Mouse (Mus musculus): ENCODE measurements at regions not wholly inside any gene's neighbourhood (a gene's known extent, or its start where the extent isn't known, plus 50 kb on each side); places are given as distances from the start of the nearest gene placed in this dataset.
A peak's percentile ranks its signal among the peaks of the same experiment; 100 is the strongest.

DNA sequence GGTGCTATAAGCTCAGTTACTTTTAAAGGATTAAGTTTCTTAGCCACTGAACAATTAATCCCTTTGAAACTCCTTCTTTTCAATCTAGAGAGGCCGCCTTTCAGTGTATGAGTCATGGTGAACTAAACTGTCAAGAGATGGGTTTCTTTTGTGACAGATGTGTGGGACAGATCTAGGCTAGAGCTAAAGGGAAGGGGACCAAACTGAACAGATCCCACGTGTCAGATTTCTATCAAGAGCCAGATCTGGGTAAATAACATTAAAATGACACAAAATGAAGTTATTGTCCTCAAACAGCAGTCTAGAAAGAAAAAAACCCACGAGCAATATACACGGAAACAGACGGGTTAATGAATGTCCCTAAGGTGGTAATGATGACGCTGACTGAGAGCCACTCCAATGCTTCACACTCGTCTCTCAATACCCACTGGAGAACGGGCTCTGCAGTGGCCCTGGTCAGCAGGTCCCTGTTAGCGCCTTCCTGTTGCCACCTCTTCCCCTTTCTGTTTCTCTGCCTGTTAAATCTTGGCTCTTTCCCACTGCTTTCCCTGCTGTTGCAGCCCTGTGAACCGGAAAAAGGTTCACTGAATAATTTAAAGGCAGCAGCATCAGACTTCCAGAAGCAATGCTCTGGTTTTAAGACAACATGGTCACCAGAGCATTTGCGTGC, 52.7 kb upstream of the Rab3gap2 start:
- TF ChIP-seq CTCF (IDR thresholded peaks at IDR 0.05; ENCODE audit: extremely low read depth, insufficient read depth, low read length) (no peak), POLR2A (IDR thresholded peaks at IDR 0.05; ENCODE audit: extremely low read depth, insufficient read depth, low read length) (no peak)
- Histone ChIP-seq H3K4me1 (ENCODE audit: control insufficient read depth, insufficient read depth, low read length) (peaks cover 12% of the 10 kb centered on the region), H3K27ac (ENCODE audit: insufficient read depth, low read length) (no peak overlapping the region; the same call in 1 of the 2 replicates), H3K4me3 (ENCODE audit: insufficient read depth, low read length) (no peak overlapping the region)

DNA sequence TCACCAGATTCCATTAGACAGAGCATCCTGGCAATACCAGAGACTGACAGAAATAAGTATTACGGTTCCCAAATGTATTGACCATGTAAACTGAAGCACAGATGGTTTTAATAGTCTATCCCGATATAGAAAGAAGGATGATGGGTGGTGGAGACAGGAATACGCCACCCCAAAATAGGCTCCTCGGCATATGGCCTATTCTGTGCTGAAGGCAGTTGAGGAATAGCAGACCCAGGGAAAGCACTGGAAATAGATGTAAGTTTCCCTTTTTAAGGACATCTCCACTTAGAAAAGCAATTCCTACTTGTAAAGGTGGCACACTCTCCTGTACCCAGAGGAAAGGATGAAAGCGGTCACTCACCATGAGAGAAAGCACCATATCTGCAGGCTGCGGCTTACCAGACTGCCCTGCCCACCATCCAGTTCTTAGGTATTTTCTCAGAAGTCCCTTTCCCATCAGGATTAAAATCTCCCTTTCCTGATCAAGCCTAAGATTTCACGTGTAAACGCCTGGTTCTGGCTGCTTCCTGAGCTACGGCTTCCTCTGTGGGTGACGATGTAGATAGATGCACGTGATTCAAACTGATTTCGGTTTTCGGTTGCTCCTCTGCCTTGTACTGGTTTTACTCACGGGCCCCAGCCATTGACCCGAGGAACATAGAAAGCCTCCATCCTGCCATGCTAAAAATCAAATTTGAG, 53.3 kb upstream of the Rab3gap2 start:
- H3K4me1 ChIP-seq (ENCODE audit: control insufficient read depth, insufficient read depth, low read length): peaks cover 12% of the 10 kb centered on the region
- peak overlapping the region; percentile 39 for H3K27ac ChIP-seq (ENCODE audit: insufficient read depth, low read length)
- no peak overlapping the region for H3K4me3 ChIP-seq (ENCODE audit: insufficient read depth, low read length)
- TF ChIP-seq CTCF (IDR thresholded peaks at IDR 0.05; ENCODE audit: extremely low read depth, insufficient read depth, low read length) (no peak), POLR2A (IDR thresholded peaks at IDR 0.05; ENCODE audit: extremely low read depth, insufficient read depth, low read length) (no peak)

DNA sequence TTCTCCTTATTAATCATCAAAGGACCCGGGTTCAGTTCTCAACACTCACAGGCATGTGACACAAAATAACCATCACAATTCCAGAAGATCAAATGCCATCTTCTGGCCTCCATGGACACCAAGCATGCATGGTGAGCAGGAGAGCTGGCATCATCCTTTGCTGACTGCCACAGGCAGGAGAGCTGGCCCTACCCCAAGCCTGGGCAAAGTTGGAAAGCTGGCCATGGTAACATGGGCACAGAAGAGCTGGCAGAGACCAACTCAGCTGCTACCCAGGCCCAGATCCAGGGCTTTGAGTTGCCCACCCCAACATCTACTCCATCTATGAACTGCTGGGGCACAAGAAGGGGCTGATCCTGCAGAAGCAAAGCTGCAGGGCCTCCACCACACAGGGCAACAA, 59.1 kb upstream of the Rab3gap2 start:
- TF ChIP-seq CTCF (IDR thresholded peaks at IDR 0.05; ENCODE audit: extremely low read depth, insufficient read depth, low read length): no peak
- no peak for TF ChIP-seq POLR2A (IDR thresholded peaks at IDR 0.05; ENCODE audit: extremely low read depth, insufficient read depth, low read length)
- Histone ChIP-seq H3K4me1 (ENCODE audit: control insufficient read depth, insufficient read depth, low read length) (0 out of 2 replicates have a peak, but pooled peaks cover 2% of the 10 kb centered on the region), H3K27ac (ENCODE audit: insufficient read depth, low read length) (no peak overlapping the region), H3K4me3 (ENCODE audit: insufficient read depth, low read length) (no peak overlapping the region)

DNA sequence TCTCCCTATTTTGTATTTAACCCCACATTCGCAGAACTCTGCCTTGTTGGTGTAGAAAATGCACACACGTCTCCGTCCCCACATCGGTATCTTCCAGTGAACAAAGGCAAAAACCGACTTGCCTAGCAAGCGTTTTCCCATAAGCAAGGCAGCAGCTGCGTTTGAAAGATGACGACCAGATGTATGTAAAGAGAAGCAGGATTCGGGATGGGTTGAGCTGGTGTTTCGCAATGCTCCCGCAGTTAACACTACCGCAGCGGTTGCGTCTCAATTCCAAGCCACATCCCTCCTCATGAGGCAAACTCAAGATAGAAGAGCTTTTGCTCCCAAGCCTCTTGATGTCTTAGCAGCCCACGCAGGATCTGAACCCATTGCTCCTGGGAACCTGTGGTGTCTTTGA, 59.9 kb upstream of the Rab3gap2 start:
- TF ChIP-seq POLR2A (IDR thresholded peaks at IDR 0.05; ENCODE audit: extremely low read depth, insufficient read depth, low read length): no peak
- TF ChIP-seq CTCF (IDR thresholded peaks at IDR 0.05; ENCODE audit: extremely low read depth, insufficient read depth, low read length): no peak
- Histone ChIP-seq H3K4me1 (ENCODE audit: control insufficient read depth, insufficient read depth, low read length) (no peaks in the 10 kb centered on the region), H3K4me3 (ENCODE audit: insufficient read depth, low read length) (no peak overlapping the region), H3K27ac (ENCODE audit: insufficient read depth, low read length) (no peak overlapping the region)

DNA sequence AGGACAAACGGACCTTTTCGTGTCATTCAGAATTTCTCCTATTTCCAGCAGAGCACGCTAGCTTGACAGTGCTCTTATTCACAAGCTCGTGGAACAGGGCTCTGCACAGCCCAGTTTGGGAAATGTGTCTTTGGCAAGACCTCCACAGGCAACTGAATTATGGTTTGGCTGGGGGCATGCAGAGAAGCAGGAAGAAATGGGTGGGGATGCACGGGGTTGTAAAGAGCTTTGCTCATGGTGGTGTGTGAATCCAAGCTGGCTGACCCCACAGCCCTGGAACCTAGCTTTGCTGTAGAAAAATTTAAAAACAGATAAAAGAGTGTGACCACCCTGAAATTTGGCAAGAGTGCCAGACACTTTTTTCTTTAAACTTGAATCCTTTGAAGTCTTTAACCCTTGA, 63.6 kb upstream of the Rab3gap2 start:
- Histone ChIP-seq H3K27ac (ENCODE audit: insufficient read depth, low read length) (no peak overlapping the region), H3K4me1 (ENCODE audit: control insufficient read depth, insufficient read depth, low read length) (no peaks in the 10 kb centered on the region), H3K4me3 (ENCODE audit: insufficient read depth, low read length) (no peak overlapping the region)
- TF ChIP-seq POLR2A (IDR thresholded peaks at IDR 0.05; ENCODE audit: extremely low read depth, insufficient read depth, low read length) (no peak), CTCF (IDR thresholded peaks at IDR 0.05; ENCODE audit: extremely low read depth, insufficient read depth, low read length) (no peak)

DNA sequence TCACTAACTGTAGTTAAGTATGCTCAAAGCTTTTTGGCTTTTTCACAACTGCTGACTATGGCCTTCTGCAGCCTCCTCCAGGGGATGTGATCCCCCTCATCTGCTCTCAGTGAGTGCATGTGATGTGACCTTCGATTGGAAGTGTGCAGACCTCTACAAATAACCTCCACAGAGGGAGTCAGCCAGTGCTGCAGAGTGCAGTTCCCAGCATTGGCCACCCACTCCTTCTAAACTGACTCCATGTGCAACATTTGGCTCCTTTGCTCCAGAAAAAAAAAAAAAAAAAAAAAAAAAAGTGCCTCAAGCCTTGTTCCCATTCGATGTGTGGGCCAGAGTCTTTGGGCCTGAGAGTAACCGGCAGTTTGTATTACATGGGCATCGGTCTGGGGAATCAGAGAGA, 75.7 kb upstream of the Rab3gap2 start:
- no peak overlapping the region for H3K4me3 ChIP-seq (ENCODE audit: insufficient read depth, low read length)
- TF ChIP-seq CTCF (IDR thresholded peaks at IDR 0.05; ENCODE audit: extremely low read depth, insufficient read depth, low read length): no peak
- TF ChIP-seq POLR2A (IDR thresholded peaks at IDR 0.05; ENCODE audit: extremely low read depth, insufficient read depth, low read length): no peak
- no peak overlapping the region for H3K27ac ChIP-seq (ENCODE audit: insufficient read depth, low read length)
- H3K4me1 ChIP-seq (ENCODE audit: control insufficient read depth, insufficient read depth, low read length): no peaks in the 10 kb centered on the region

DNA sequence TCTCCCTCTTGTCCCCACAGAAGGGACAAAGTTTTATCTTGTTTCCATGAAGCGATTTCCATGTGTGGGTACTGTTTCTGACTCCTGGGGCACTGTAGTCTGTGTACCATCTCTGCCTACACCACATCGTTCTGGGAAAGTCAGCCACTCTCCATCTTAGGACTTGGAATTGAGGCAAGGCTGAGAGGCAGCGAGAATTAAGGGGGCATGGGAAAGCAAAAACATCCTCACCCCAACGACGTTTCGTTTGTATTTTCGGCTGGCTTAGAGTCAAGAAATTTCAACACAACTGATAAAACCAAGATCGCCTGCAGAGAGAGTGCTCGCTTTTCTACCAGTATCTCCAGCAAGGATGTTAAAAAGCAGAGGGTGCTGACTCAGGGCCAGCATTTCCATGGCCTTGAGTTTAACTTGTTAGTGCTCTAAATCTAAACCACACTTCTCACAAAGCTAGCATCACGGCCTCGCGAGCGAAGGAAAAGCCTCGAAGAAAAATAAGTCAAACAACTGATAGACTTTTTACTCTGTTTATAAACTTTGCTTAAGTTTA, 78.1 kb upstream of the Rab3gap2 start:
- H3K4me1 ChIP-seq (ENCODE audit: control insufficient read depth, insufficient read depth, low read length): no peaks in the 10 kb centered on the region
- no peak overlapping the region for H3K27ac ChIP-seq (ENCODE audit: insufficient read depth, low read length)
- H3K4me3 ChIP-seq (ENCODE audit: insufficient read depth, low read length): no peak overlapping the region
- TF ChIP-seq CTCF (IDR thresholded peaks at IDR 0.05; ENCODE audit: extremely low read depth, insufficient read depth, low read length): no peak
- TF ChIP-seq POLR2A (IDR thresholded peaks at IDR 0.05; ENCODE audit: extremely low read depth, insufficient read depth, low read length): no peak

DNA sequence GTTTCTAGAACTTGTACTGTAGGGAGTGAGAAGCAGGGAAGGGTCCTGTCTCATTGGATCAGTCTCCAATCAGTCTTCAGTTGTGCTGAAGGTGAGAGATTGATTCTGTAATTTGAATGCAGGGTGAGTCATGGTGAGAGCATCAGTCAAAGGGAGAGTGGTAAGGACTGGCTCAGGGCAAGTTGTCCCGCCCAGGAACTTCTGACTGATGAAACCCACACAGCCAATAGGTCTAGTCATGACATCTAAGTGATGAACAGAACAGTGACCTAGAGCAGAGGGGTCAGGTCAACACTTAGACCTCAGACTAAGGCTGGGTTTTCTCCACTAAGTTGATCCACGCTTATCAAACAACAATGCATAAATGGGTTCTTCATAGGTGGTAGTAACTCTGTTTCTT, 82.4 kb upstream of the Rab3gap2 start:
- no peak overlapping the region for H3K27ac ChIP-seq (ENCODE audit: insufficient read depth, low read length)
- TF ChIP-seq POLR2A (IDR thresholded peaks at IDR 0.05; ENCODE audit: extremely low read depth, insufficient read depth, low read length) (no peak), CTCF (IDR thresholded peaks at IDR 0.05; ENCODE audit: extremely low read depth, insufficient read depth, low read length) (no peak)
- H3K4me1 ChIP-seq (ENCODE audit: control insufficient read depth, insufficient read depth, low read length): peaks cover 2% of the 10 kb centered on the region; the same call in 1 of the 2 replicates
- no peak overlapping the region for H3K4me3 ChIP-seq (ENCODE audit: insufficient read depth, low read length)

DNA sequence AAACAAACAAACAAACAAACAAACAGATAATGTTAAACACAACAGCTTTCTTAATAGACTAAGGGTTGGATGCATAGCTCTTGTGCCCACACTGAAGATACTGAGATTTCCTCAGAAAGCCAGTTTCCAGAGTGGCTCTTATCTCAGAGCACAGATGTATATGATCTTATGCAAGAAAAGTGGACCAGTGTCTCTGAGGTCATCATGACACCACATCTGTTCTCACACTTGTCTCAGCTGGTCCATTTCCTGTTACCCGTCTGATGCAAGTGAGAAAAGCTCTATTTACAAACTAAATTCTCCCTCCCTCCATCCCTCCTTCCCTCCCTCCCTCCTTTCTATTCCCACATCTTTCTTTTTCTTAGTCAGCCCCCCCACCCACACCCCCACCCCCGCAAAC, 83.5 kb upstream of the Rab3gap2 start:
- Histone ChIP-seq H3K4me1 (ENCODE audit: control insufficient read depth, insufficient read depth, low read length) (peaks cover 2% of the 10 kb centered on the region; the same call in 1 of the 2 replicates), H3K27ac (ENCODE audit: insufficient read depth, low read length) (no peak overlapping the region), H3K4me3 (ENCODE audit: insufficient read depth, low read length) (no peak overlapping the region)
- TF ChIP-seq POLR2A (IDR thresholded peaks at IDR 0.05; ENCODE audit: extremely low read depth, insufficient read depth, low read length): no peak
- no peak for TF ChIP-seq CTCF (IDR thresholded peaks at IDR 0.05; ENCODE audit: extremely low read depth, insufficient read depth, low read length)

DNA sequence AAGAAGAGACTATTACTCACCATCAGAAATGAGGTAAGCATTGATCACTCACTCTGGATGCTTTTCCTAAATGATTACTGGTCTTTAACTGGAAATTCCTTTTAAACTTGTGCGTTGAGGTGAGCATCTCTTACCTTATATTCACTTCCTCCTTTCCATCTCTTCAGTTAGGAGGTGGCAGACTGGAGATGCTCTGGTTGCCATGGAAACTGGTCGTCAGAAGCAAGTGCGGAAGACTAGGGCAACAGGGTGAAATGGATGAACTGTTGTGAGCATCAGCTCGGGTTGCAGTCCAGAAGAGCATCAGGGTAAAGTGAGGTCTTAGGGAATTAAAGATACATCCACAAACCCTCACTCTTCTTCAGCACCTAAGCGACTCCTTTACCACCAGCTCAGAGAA, 86.2 kb upstream of the Rab3gap2 start:
- no peak for TF ChIP-seq POLR2A (IDR thresholded peaks at IDR 0.05; ENCODE audit: extremely low read depth, insufficient read depth, low read length)
- no peak for TF ChIP-seq CTCF (IDR thresholded peaks at IDR 0.05; ENCODE audit: extremely low read depth, insufficient read depth, low read length)
- Histone ChIP-seq H3K27ac (ENCODE audit: insufficient read depth, low read length) (no peak overlapping the region), H3K4me1 (ENCODE audit: control insufficient read depth, insufficient read depth, low read length) (peaks cover 2% of the 10 kb centered on the region; the same call in 1 of the 2 replicates), H3K4me3 (ENCODE audit: insufficient read depth, low read length) (no peak overlapping the region)

Measured in cortical plate, adult 2 months (tissue).